In genomic region chr16:78626803-78627202, GRCm38 (mm10) we compare ENCODE assay signal across 13 mouse cellular contexts. TPM values are rescaled to one million over a fixed set of nuclear protein-coding genes. Genes with fewer than 3 reads are reported as not detected.
DNase-seq lines count a peak whose midpoint lies in the region; TF ChIP-seq lines count a peak whose summit lies in the region.
"Had no signal": no experiment of that assay in that cellular context is flagged by ENCODE, and none has a peak within 500 bp of the region (broad histone marks: within the 10 kb centered on the region; RNA-seq: fewer than 3 reads in every experiment).

No protein-coding gene starts in this region.

- TF ChIP-seq POLR2A in brain, embryonic 14.5 days (IDR thresholded peaks at IDR 0.05; ENCODE audit: borderline replicate concordance, extremely low read depth, insufficient read depth, insufficient read length, poor library complexity, severe bottlenecking): no peak

- TF ChIP-seq CTCF in layer of hippocampus, adult 2 months (conservative IDR thresholded peaks at IDR 0.05): peak; percentile 76
- no peak for TF ChIP-seq CTCF in brain, embryonic 14.5 days (IDR thresholded peaks at IDR 0.05; ENCODE audit: borderline replicate concordance, extremely low read depth, insufficient read depth, insufficient read length)

- no peak for DNase-seq in layer of hippocampus, adult 2 months (ENCODE audit: low spot score in 2 of 2)
- no peak for DNase-seq in layer of hippocampus, adult 18-20 months (ENCODE audit: low spot score in 2 of 2)
- peak; percentile 13 for DNase-seq in thymus, postnatal 14 days
- no peak for DNase-seq in thymus, postnatal 25 days
- peak; percentile 48 for DNase-seq in brain, embryonic 14.5 days (ENCODE audit: low read depth)
- DNase-seq in embryo, embryonic 10 days (ENCODE audit: low spot score): no peak
- no peak for DNase-seq in retina, postnatal 1 day
- DNase-seq: cerebellum, postnatal 25 days; kidney, postnatal 10 days had no signal

- H3K4me3 ChIP-seq in layer of hippocampus, adult 2 months: no peak overlapping the region
- H3K4me3 ChIP-seq: heart, embryonic 12.5 days; hindbrain, embryonic 13.5 days; limb, embryonic 12.5 days had no signal

- H3K27ac ChIP-seq in layer of hippocampus, adult 2 months: no peak overlapping the region
- H3K27ac ChIP-seq: hindbrain, embryonic 13.5 days; limb, embryonic 12.5 days; macrophage had no signal

RNA-seq across cellular contexts. Expression of gene D16Ertd472e, which starts 50.3 kb away (rescaled TPM):
- 10 to 100 TPM; 15.8 to 16.8 TPM for total RNA-seq in layer of hippocampus, adult 2 months (2021)
- 10 to 100 TPM; 14.8 to 15.5 TPM for total RNA-seq in layer of hippocampus, adult 18-20 months (2021)
- polyA plus RNA-seq in brain, embryonic 14.5 days (2012; rRNA removed): 5.3 and 5.8 TPM in 2 replicates

Comparison
In these comparisons a context has a peak if more than half of its experiments do, and no peak if none do; other contexts are left out.
1. DNase-seq: peak in thymus, postnatal 14 days (single experiment) and brain, embryonic 14.5 days (single experiment); none in layer of hippocampus, adult 2 months (0 of 2), layer of hippocampus, adult 18-20 months (0 of 2), thymus, postnatal 25 days (single experiment), embryo, embryonic 10 days (single experiment) and retina, postnatal 1 day (single experiment).